Mouse (Mus musculus) heart, embryonic 13.5 days (tissue): ENCODE results near the gene Chrdl2. TPM values are rescaled to one million over a fixed set of nuclear protein-coding genes. Genes with fewer than 3 reads are reported as not detected.
"Not testable (repeated sequence)": the region's sequence is repeated elsewhere in the genome, so short reads cannot be mapped to it uniquely, and the experiment has no call there.

ENCODE experiments used
- ATAC-seq: fragments of 200-750 bp; cut with Nextera tagmentation; 2 replicates; pipeline ENCODE4 v1.8.0; 2017; ENCODE audit warnings: moderate TSS enrichment; ENCODE audit not compliant: insufficient number of reproducible peaks, low FRiP score, low TSS enrichment; ENCODE audit errors: extremely low read depth
- H3K27ac ChIP-seq: fragments of 300-500 bp; sonication (generic); replicated peaks from 2 replicates; pipeline ENCODE4 v1.5.1; 2015; ENCODE audit warnings: moderate library complexity, mild to moderate bottlenecking, inconsistent platforms
- H3K27me3 ChIP-seq: fragments of 300-500 bp; sonication (generic); replicated peaks from 2 replicates; pipeline ENCODE4 v1.6.1; 2015; ENCODE audit warnings: mild to moderate bottlenecking, inconsistent platforms
- H3K36me3 ChIP-seq: fragments of 300-500 bp; sonication (generic); 2 replicates; pipeline ENCODE4 v1.6.1; 2015; ENCODE audit warnings: mild to moderate bottlenecking, inconsistent platforms
- H3K4me1 ChIP-seq: fragments of 300-500 bp; sonication (generic); 2 replicates; pipeline ENCODE4 v1.6.1; 2015; ENCODE audit warnings: inconsistent platforms
- H3K4me2 ChIP-seq: fragments of 300-500 bp; sonication (generic); 2 replicates; pipeline ENCODE4 v1.6.1; 2015; ENCODE audit warnings: inconsistent platforms, mild to moderate bottlenecking, moderate library complexity
- H3K4me3 ChIP-seq: fragments of 300-500 bp; sonication (generic); 2 replicates; pipeline ENCODE4 v1.5.1; 2015; ENCODE audit warnings: moderate library complexity, mild to moderate bottlenecking, inconsistent platforms
- H3K9ac ChIP-seq: fragments of 300-500 bp; sonication (generic); 2 replicates; pipeline ENCODE4 v1.6.1; 2015; ENCODE audit warnings: inconsistent platforms, mild to moderate bottlenecking, moderate library complexity
- H3K9me3 ChIP-seq: fragments of 300-500 bp; sonication (generic); 2 replicates; pipeline ENCODE4 v1.6.1; 2016; ENCODE audit warnings: inconsistent platforms
- WGBS: fragments of 180-500 bp; shearing (Covaris S2); methylation state at CpG from one replicate; pipeline ENCODE4 v1.1.7; 2015; ENCODE audit warnings: mixed read lengths; 5-methylcytosine and 5-hydroxymethylcytosine counted together
- polyA plus RNA-seq: library from polyadenylated mRNA; unstranded; fragments of >200 nt; fragmentation: Nextera tagmentation; extraction: Ambion mirVana; gene quantifications from 2 replicates; pipeline ENCODE4 v1.2.1, GENCODE M21; 2015

The Chrdl2 gene
- polyA plus RNA-seq, 1 experiment from 2014 or later = 0.49 TPM

DNA sequence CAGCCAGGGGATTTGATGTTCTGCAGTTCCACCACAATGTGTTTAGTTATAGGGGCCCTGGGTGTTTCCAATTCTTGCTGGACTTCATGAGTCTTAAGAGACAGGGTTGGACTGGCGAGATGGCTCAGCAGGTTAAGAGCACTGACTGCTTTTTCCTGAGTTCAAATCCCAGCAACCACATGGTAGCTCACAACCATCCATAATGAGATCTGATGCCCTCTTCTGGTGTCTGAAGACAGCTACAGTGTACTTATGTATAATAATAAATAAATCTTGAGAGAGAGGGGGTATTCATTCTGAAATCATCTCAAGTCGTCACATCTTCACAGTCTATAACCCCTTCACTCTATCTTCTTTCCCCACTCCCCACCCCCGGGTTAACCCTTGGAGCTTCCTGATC lies 33.1 kb upstream of the Chrdl2 start:
- peaks cover 38% of the 10 kb centered on the region for H3K4me1 ChIP-seq
- H3K9me3 ChIP-seq, ATAC-seq, H3K36me3 ChIP-seq, H3K9ac ChIP-seq, H3K4me2 ChIP-seq, H3K27me3 ChIP-seq, H3K27ac ChIP-seq, H3K4me3 ChIP-seq: not testable (repeated sequence)
- WGBS = 87% methylated on average over 3 of the region's 3 CpGs

- Histone ChIP-seq H3K4me1 (peaks cover 44% of the 10 kb centered on the region), H3K36me3 (no peaks in the 10 kb centered on the region), H3K9ac (0 out of 2 replicates have a peak overlapping the region, but pooled peaks have one; percentile 10), H3K27ac (peak overlapping the region; percentile 15; the same call in 1 of the 2 replicates), H3K27me3 (no peaks in the 10 kb centered on the region), H3K4me2 (no peak overlapping the region), H3K9me3 (no peaks in the 10 kb centered on the region), H3K4me3 (no peak overlapping the region)
- 70% methylated on average over 10 of the region's 10 CpGs for WGBS
- ATAC-seq = no peak
Measured at GRCm38 (mm10) chr7:99974208-99974970, 31.6 kb upstream of the Chrdl2 start.

DNA sequence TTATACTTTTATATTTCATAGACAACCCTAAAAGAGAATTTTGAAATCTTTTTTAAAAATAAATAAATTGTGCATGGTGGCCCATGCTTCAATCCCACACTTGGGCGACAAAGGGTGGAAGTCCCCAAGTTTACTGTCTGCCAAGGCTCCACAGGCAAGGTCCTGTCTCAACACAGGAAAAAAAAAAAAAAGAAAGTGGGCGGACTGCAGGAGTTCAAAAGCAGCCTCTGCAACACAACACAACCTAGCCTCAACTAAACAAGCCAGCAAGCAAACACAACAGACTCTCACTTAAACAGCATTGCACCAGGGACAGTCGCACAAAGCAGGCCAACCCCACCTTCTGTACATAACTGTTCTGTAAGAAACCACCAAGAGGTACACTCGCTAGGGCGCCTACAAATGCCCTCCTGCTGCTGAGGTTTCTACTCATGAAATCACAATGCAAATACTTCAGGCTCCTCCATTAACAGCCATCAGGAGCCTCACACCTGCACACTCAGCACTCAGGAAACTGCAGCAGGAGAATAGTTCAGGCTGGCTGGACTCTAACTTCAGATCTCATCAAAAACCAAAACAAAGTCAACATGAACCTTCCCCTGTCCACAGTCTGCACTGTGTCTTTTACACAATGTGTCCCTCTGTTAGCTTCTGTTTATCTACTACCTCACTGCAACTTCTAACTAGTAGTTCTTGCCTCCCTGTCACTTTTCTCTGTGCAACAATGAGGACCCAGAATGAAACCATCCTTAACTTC lies 30.0 kb upstream of the Chrdl2 start:
- ATAC-seq = no peak
- Histone ChIP-seq H3K9ac (no peak overlapping the region), H3K27ac (no peak overlapping the region)

DNA sequence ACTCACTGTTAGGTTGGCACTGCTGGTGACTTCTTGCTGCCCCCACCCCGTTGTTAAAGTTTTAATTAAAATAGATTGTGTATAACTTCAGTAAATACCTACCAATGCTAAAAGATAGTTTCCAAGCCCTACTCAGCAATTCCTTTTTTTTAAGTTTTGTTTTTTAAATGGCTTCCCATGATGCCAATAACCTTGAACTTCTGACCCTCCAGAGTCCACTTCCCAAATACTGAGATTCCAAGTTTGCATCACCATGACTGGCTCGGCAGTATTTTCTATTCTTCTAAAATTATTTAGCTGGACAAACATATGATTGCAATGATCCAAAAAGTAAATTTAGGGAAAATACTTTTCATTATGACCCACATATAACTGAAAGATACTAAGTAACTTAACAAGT lies 27.9 kb upstream of the Chrdl2 start:
- Histone ChIP-seq H3K4me1 (peaks cover 45% of the 10 kb centered on the region), H3K36me3 (no peaks in the 10 kb centered on the region), H3K4me2 (no peak overlapping the region), H3K27me3 (no peaks in the 10 kb centered on the region), H3K9ac (no peak overlapping the region), H3K9me3 (no peaks in the 10 kb centered on the region), H3K27ac (no peak overlapping the region), H3K4me3 (no peak overlapping the region)
- WGBS = 81% methylated on average over 2 of the region's 2 CpGs
- no peak for ATAC-seq

More for the DNA sequence above, 30.0 kb upstream of the Chrdl2 start:
- peaks cover 45% of the 10 kb centered on the region for H3K4me1 ChIP-seq
- no peaks in the 10 kb centered on the region for H3K27me3 ChIP-seq
- H3K4me2 ChIP-seq = no peak overlapping the region
- 88% methylated on average over 5 of the region's 5 CpGs for WGBS
- H3K4me3 ChIP-seq = no peak overlapping the region
- H3K9me3 ChIP-seq = no peaks in the 10 kb centered on the region
- H3K36me3 ChIP-seq = no peaks in the 10 kb centered on the region

DNA sequence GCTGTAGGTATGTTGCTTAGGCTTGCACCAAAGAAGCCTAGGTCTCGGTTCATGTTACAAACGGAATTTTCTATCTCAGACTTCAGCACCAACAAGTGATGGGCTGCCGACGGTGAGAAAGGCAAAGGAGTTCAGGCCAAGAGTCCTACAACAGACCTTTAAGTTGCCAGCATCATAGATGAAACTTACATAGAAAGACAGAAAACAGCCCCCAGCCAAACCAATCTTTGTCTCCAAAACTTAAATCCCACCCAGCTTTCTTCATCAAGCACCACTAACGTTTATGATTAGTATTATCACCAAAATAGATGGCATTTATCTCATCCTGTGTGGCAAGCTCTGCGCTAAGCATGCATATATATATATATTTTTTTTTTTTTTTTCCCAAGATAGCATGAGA lies 26.9 kb upstream of the Chrdl2 start:
- 2% methylated on average over 6 of the region's 6 CpGs for WGBS
- no peaks in the 10 kb centered on the region for H3K9me3 ChIP-seq
- H3K9ac ChIP-seq = peak overlapping the region; percentile 99
- peak overlapping the region; percentile 97 for H3K27ac ChIP-seq
- H3K4me3 ChIP-seq = peak overlapping the region; percentile 92
- no peak for ATAC-seq
- H3K4me1 ChIP-seq = peaks cover 35% of the 10 kb centered on the region
- H3K36me3 ChIP-seq = no peaks in the 10 kb centered on the region
- H3K4me2 ChIP-seq = peak overlapping the region; percentile 80
- H3K27me3 ChIP-seq = no peaks in the 10 kb centered on the region

GRCm38 (mm10) chr7:99979546-99980131 lies 26.3 kb upstream of the Chrdl2 start:
- Histone ChIP-seq H3K9ac (peak overlapping the region; percentile 99), H3K4me1 (peaks cover 30% of the 10 kb centered on the region), H3K36me3 (no peaks in the 10 kb centered on the region), H3K9me3 (no peaks in the 10 kb centered on the region), H3K27ac (peak overlapping the region; percentile 97), H3K4me3 (peak overlapping the region; percentile 92), H3K27me3 (no peaks in the 10 kb centered on the region), H3K4me2 (peak overlapping the region; percentile 80)
- peak; percentile 77 for ATAC-seq
- under 1% methylated on average over 35 of the region's 51 CpGs for WGBS

GRCm38 (mm10) chr7:99980132-99980591 lies 25.8 kb upstream of the Chrdl2 start, which contains the start of gene Rnf169:
Rnf169 (minus strand) TSS chr7:99980448.
- Histone ChIP-seq H3K9me3 (no peaks in the 10 kb centered on the region), H3K9ac (peak within 1 kb of the TSS; percentile 99), H3K36me3 (no peaks in the 10 kb centered on the region), H3K4me1 (peaks cover 27% of the 10 kb centered on the region), H3K4me3 (peak within 1 kb of the TSS; percentile 92), H3K27ac (peak within 1 kb of the TSS; percentile 97), H3K27me3 (no peaks in the 10 kb centered on the region), H3K4me2 (peak within 1 kb of the TSS; percentile 80)
- under 1% methylated on average over 38 of the region's 55 CpGs for WGBS
- peak; percentile 91 for ATAC-seq

- WGBS = 10% methylated on average over 2 of the region's 2 CpGs
- H3K4me3 ChIP-seq = no peak overlapping the region
- H3K27ac ChIP-seq = 0 out of 2 replicates have a peak overlapping the region, but pooled peaks have one; percentile 39
- H3K4me1 ChIP-seq = peaks cover 23% of the 10 kb centered on the region
- H3K36me3 ChIP-seq = no peaks in the 10 kb centered on the region
- no peaks in the 10 kb centered on the region for H3K9me3 ChIP-seq
- H3K4me2 ChIP-seq = peak overlapping the region; percentile 80; the same call in 1 of the 2 replicates
- no peaks in the 10 kb centered on the region for H3K27me3 ChIP-seq
- ATAC-seq = no peak
- peak overlapping the region; percentile 19; the same call in 1 of the 2 replicates for H3K9ac ChIP-seq
Measured at GRCm38 (mm10) chr7:99981311-99981710, 24.7 kb upstream of the Chrdl2 start.

DNA sequence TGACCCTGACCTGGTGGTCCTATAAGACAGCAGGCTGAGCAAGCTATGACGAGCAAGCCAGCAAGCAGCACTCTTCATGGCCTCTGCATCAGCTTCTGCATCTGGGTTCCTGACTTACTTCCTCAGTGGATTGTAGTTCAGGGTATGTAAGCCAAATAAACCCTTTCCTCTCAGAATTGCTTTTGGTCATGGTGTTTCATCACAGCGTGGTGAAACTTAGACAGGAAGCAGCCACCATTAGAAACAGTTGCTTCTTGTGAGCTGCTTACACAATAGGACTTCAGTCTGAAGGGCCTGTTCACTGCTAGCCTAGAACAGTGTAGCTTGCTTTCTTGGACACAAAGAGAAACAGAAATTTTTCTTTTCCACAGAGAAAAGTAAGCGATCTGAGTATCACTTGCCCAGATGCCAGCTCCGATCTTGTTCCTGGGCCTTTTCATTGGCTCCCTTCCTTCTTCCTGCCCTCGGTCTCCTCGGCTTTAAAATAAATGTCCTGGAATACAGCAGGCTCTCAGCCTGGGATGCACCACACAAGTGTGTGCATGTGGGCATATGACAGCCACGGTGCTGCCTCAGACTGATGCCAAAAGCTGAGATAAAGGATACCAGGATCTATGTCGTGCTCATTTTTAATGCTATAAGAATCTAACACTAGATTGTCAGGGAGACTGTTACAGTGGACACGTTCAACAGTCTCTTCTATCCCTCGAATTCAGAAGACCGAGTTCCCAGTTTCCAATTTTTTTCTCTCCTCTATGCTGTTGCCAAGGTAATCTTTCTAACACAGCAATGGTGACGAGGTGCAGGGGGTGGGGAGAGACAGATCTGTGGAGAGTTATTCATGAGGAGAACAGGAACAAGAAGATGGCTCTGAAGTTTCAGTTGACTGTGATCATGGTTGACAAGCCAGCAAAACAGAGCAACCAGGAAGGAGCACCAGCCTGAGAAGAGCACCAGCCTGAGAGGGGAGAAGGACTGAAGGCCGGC lies 23.4 kb upstream of the Chrdl2 start:
- Histone ChIP-seq H3K27me3 (peaks cover 5% of the 10 kb centered on the region; the same call in 1 of the 2 replicates), H3K9me3 (no peaks in the 10 kb centered on the region), H3K4me3 (no peak overlapping the region), H3K27ac (no peak overlapping the region), H3K4me1 (peaks cover 21% of the 10 kb centered on the region), H3K9ac (no peak overlapping the region), H3K36me3 (no peaks in the 10 kb centered on the region), H3K4me2 (no peak overlapping the region)
- 79% methylated on average over 13 of the region's 13 CpGs for WGBS
- ATAC-seq = no peak

DNA sequence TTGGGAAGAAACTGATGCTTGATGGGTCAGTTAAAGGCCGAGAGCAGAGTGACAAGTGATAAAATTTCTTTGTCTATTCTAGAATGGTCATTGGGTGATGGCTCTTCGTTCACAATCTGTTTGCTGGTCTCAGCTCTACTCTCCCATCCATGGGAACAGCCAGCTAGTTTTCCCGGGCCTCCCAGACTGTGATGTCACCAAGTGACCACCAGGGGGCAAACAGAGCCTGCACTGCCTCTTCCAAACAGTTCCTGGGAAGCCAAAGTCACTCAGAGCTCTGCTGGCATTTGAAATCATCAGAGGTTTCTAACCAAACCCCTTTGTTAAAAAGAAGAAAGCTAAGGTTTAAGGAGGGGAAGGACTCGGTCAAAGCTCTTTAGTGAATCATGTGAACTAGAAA lies 17.2 kb upstream of the Chrdl2 start:
- H3K9ac ChIP-seq = no peak overlapping the region

More for the DNA sequence above, 17.2 kb upstream of the Chrdl2 start:
- Histone ChIP-seq H3K27ac (no peak overlapping the region), H3K4me3 (no peak overlapping the region), H3K4me1 (no peaks in the 10 kb centered on the region), H3K27me3 (peaks cover 5% of the 10 kb centered on the region; the same call in 1 of the 2 replicates), H3K4me2 (no peak overlapping the region), H3K36me3 (no peaks in the 10 kb centered on the region), H3K9me3 (no peaks in the 10 kb centered on the region)
- 4% methylated on average over 4 of the region's 4 CpGs for WGBS
- no peak for ATAC-seq
